Mouse (Mus musculus): Measurements from ENCODE around the gene Timp1.

DNA sequence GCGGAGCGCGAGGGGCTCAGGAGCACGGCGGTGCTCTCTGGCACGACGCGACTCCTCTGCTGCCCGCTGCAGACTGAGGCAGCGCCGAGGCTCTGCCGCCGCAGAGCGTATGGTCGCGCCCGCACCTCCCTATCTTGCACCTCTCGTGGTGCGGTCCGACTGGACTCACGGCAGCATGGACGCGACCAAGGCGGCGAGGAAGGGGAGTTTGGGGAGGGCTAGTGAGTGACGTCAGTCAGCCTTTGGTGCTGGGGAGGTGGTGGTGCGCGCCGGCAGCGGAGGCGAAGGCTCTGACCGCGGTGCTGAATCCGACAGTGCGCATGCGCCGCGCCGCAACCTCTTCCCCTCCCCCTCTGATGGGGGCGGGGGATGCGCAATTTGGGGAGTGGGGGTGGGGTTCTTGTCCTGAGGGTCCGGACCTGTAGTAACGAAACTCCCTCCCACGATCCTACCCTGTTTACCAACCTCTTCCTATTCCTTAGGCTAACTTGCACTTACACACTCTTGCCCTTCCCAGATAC lies 50.9 kb downstream of the Timp1 start, which contains the start of gene Syn1:
- TF ChIP-seq TAL1 (IDR thresholded peaks at IDR 0.05; ENCODE audit: low read length) (no peak), GATA1 (IDR thresholded peaks at IDR 0.05; ENCODE audit: low read length) (no peak)

All from erythroblast, embryonic 14.5 days (primary cell).